Mouse (Mus musculus) hindbrain, embryonic 11.5 days (tissue): ENCODE measurements around the gene 2010111I01Rik. TPM values are rescaled to one million over a fixed set of nuclear protein-coding genes. Genes with fewer than 3 reads are reported as not detected.

Experiments
- ATAC-seq: fragments of 200-750 bp; cut with Nextera tagmentation; 2 replicates; pipeline ENCODE4 v1.8.0; 2017; ENCODE audit warnings: mild to moderate bottlenecking, moderate TSS enrichment, moderate library complexity; ENCODE audit not compliant: low FRiP score
- DNase-seq: peaks from one replicate; pipeline ENCODE4 v3.0.0-alpha.2; 2015; ENCODE audit warnings: low spot score
- H3K27ac ChIP-seq: fragments of 300-500 bp; sonication (generic); 2 replicates; pipeline ENCODE4 v1.5.1; 2014; ENCODE audit warnings: mild to moderate bottlenecking, low read depth, low read length
- H3K27me3 ChIP-seq: fragments of 300-500 bp; sonication (generic); 2 replicates; pipeline ENCODE4 v1.6.1; 2014; ENCODE audit warnings: mild to moderate bottlenecking, low read length, moderate library complexity, mixed read lengths; ENCODE audit not compliant: control insufficient read depth, insufficient read depth
- H3K36me3 ChIP-seq: fragments of 300-500 bp; sonication (generic); 2 replicates; pipeline ENCODE4 v1.6.1; 2014; ENCODE audit warnings: mild to moderate bottlenecking, low read length, moderate library complexity, mixed read lengths; ENCODE audit not compliant: control insufficient read depth, insufficient read depth
- H3K4me1 ChIP-seq: fragments of 300-500 bp; sonication (generic); replicated peaks from 2 replicates; pipeline ENCODE4 v1.6.1; 2014; ENCODE audit warnings: low read length, mixed read lengths; ENCODE audit not compliant: control insufficient read depth, insufficient read depth
- H3K4me2 ChIP-seq: fragments of 300-500 bp; sonication (generic); replicated peaks from 2 replicates; pipeline ENCODE4 v1.6.1; 2014; ENCODE audit warnings: mild to moderate bottlenecking, low read depth, low read length
- H3K4me3 ChIP-seq: fragments of 300-500 bp; sonication (generic); 2 replicates; pipeline ENCODE4 v1.5.1; 2014; ENCODE audit warnings: low read depth, low read length
- H3K9ac ChIP-seq: fragments of 300-500 bp; sonication (generic); 2 replicates; pipeline ENCODE4 v1.6.1; 2014; ENCODE audit warnings: low read depth, low read length
- H3K9me3 ChIP-seq: fragments of 300-500 bp; sonication (generic); 2 replicates; pipeline ENCODE4 v1.6.1; 2016; ENCODE audit warnings: low read length; ENCODE audit not compliant: control insufficient read depth
- WGBS: fragments of 180-500 bp; shearing (Covaris S2); extraction: QIAGEN DNeasy Blood & Tissue Kit; methylation state at CpG from one replicate; pipeline ENCODE4 v1.1.7; 2014; 5-methylcytosine and 5-hydroxymethylcytosine counted together
- polyA plus RNA-seq: library from polyadenylated mRNA; unstranded; fragments of >200 nt; fragmentation: Nextera tagmentation; extraction: Ambion mirVana; gene quantifications from 2 replicates; pipeline ENCODE4 v1.2.1, GENCODE M21; 2014

The 2010111I01Rik gene
- polyA plus RNA-seq, 1 experiment from 2014 or later = 46.2 TPM

GRCm38 (mm10) chr13:63097440-63097930 is 132.8 kb downstream of the 2010111I01Rik start:
- Histone ChIP-seq H3K4me1 (no peaks in the 10 kb centered on the region), H3K27ac (no peak overlapping the region), H3K36me3 (no peaks in the 10 kb centered on the region), H3K4me2 (no peak overlapping the region), H3K9me3 (no peaks in the 10 kb centered on the region), H3K4me3 (no peak overlapping the region), H3K27me3 (no peaks in the 10 kb centered on the region), H3K9ac (no peak overlapping the region)
- ATAC-seq = no peak
- WGBS = 90% methylated on average over 8 of the region's 8 CpGs
- DNase-seq = no peak

GRCm38 (mm10) chr13:63101761-63102160 is 137.1 kb downstream of the 2010111I01Rik start:
- Histone ChIP-seq H3K4me2 (no peak overlapping the region), H3K4me3 (no peak overlapping the region), H3K27ac (no peak overlapping the region), H3K9me3 (no peaks in the 10 kb centered on the region), H3K9ac (no peak overlapping the region), H3K36me3 (no peaks in the 10 kb centered on the region), H3K27me3 (no peaks in the 10 kb centered on the region), H3K4me1 (no peaks in the 10 kb centered on the region)
- DNase-seq (no peak), ATAC-seq (no peak)
- 81% methylated on average over 12 of the region's 12 CpGs for WGBS

DNA sequence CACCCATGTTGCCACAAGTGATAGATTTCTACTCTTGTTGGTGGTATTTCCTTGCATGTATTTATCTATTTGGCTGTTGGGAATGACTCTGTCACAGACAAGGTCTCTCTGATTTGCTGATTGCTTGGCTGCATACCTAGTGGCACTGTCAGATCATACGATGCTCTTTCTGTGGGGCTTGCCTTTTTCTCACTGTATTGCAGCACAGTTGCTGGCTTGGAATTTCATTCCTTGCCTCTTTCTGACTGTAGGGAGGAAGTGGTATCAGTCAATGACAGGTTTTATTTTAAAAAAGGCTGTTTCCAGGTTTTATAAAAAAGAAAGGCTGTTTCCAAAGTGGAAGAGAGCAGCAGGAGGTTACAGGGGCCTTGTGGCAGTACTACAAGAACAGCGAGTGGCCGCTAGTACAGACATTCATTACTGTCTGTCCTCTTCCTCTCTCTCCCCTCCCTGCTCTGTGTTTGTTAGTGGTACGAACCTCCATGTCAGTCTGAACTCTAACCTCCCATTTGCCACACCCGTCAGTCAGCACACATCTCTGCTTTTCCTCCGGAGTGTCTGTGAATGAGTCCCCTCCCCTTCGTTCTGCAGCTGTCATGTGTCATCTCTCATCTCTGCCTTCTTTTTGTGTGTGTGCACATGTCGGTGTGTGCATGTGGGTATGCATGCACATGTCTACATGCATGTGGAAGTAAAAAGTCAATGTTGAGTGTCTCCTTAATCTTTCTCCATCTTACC is 138.3 kb downstream of the 2010111I01Rik start:
- Histone ChIP-seq H3K27ac (no peak overlapping the region), H3K36me3 (no peaks in the 10 kb centered on the region), H3K27me3 (no peaks in the 10 kb centered on the region), H3K9ac (no peak overlapping the region), H3K4me3 (no peak overlapping the region), H3K4me1 (no peaks in the 10 kb centered on the region), H3K9me3 (no peaks in the 10 kb centered on the region), H3K4me2 (no peak overlapping the region)
- 29% methylated on average over 8 of the region's 8 CpGs for WGBS
- peak; percentile 56; the same call in 1 of the 2 replicates for ATAC-seq
- peak; percentile 25 for DNase-seq

- Histone ChIP-seq H3K36me3 (no peaks in the 10 kb centered on the region), H3K27ac (no peak overlapping the region), H3K9ac (no peak overlapping the region), H3K4me1 (no peaks in the 10 kb centered on the region), H3K27me3 (no peaks in the 10 kb centered on the region), H3K9me3 (no peaks in the 10 kb centered on the region), H3K4me3 (no peak overlapping the region), H3K4me2 (no peak overlapping the region)
- no peak for DNase-seq
- no peak for ATAC-seq
- 81% methylated on average over 2 of the region's 2 CpGs for WGBS
Measured at GRCm38 (mm10) chr13:63106574-63106973, 141.9 kb downstream of the 2010111I01Rik start.

- H3K9ac ChIP-seq = no peak overlapping the region
- no peak overlapping the region for H3K4me3 ChIP-seq
- H3K4me1 ChIP-seq = no peaks in the 10 kb centered on the region
- H3K36me3 ChIP-seq = no peaks in the 10 kb centered on the region
- H3K27me3 ChIP-seq = no peaks in the 10 kb centered on the region
- no peak for ATAC-seq
- no peaks in the 10 kb centered on the region for H3K9me3 ChIP-seq
- DNase-seq = no peak
- no peak overlapping the region for H3K4me2 ChIP-seq
- 69% methylated on average over 2 of the region's 2 CpGs for WGBS
- no peak overlapping the region for H3K27ac ChIP-seq
Measured at GRCm38 (mm10) chr13:63108601-63109000, 143.9 kb downstream of the 2010111I01Rik start.

- no peaks in the 10 kb centered on the region for H3K4me1 ChIP-seq
- no peak for DNase-seq
- H3K36me3 ChIP-seq = no peaks in the 10 kb centered on the region
- H3K27ac ChIP-seq = no peak overlapping the region
- H3K4me2 ChIP-seq = no peak overlapping the region
- no peak overlapping the region for H3K9ac ChIP-seq
- no peak for ATAC-seq
- no peaks in the 10 kb centered on the region for H3K9me3 ChIP-seq
- 76% methylated on average over 5 of the region's 5 CpGs for WGBS
- no peaks in the 10 kb centered on the region for H3K27me3 ChIP-seq
- H3K4me3 ChIP-seq = no peak overlapping the region
Measured at GRCm38 (mm10) chr13:63111297-63112042, 146.8 kb downstream of the 2010111I01Rik start.

DNA sequence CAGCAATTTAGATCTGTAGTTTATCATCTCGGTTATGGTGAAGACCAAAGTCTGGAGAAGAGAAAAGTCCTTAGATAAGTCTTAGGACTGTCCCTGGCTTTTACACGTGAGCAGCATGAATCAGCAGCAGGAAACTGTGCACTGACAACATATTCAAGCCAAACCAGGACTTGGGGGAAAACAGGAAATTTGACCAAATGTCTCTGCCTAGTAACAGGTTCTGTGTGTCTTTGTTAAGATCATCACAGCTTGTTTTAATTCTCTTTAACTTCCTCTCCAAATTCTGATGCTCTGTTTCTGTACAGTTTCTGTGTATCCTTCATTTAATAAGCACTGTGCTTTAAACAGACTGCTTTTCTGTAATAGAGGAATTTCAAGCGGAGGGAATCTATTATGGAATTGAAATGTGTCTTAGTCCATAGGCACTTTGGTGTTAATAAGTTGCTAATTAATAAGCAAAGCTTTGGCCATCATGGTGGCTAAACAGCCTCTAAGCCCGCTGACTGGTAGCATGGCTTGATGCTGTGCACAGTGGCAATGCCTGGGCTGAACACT is 147.4 kb downstream of the 2010111I01Rik start:
- no peak for ATAC-seq

DNA sequence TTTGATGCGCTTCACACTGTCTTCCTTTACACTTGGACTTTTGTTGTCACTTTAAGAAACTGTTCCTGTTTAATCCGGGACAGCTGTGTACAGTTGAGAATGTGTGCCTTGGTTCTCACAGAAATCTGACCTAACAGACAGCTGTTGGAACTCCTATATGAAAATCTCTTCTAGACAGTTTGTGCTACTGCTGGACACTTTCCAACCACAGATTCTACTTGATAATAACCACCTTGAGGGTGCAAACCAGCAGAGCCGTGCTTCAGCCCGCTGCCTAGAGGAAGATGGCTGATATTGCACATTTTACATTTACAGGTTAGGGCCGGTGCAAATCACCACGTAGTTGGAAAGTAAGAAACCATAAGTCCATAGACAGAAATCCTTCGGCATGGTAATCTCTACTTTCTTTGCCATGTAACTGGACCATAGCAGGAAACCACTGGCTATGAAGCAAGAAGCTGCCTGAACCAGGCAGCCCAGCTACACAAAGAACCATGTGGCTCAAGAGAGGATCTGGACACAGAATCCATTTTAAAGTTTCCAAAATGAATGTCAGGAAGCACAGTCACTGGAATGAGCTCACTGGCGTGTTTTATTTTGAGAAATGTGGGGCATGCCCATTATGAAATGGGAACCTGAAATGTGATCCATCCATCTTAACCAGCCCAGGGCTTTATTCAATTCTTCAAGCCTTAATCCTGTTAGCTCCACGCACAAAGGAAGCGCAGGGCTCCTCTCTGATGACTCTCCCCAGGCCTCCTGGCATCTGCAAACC is 148.1 kb downstream of the 2010111I01Rik start:
- no peaks in the 10 kb centered on the region for H3K9me3 ChIP-seq
- no peaks in the 10 kb centered on the region for H3K4me1 ChIP-seq
- DNase-seq (peak; percentile 44), ATAC-seq (peak; percentile 59; the same call in 1 of the 2 replicates)
- H3K9ac ChIP-seq = no peak overlapping the region
- H3K4me3 ChIP-seq = no peak overlapping the region
- H3K27me3 ChIP-seq = no peaks in the 10 kb centered on the region
- WGBS = 60% methylated on average over 10 of the region's 10 CpGs
- no peaks in the 10 kb centered on the region for H3K36me3 ChIP-seq
- peak overlapping the region; percentile 37; the same call in 1 of the 2 replicates for H3K27ac ChIP-seq
- no peak overlapping the region for H3K4me2 ChIP-seq

More for the DNA sequence above, 147.4 kb downstream of the 2010111I01Rik start:
- WGBS = 79% methylated on average over 4 of the region's 4 CpGs
- no peak for DNase-seq
- H3K9me3 ChIP-seq = no peaks in the 10 kb centered on the region
- H3K36me3 ChIP-seq = no peaks in the 10 kb centered on the region
- H3K27me3 ChIP-seq = no peaks in the 10 kb centered on the region
- H3K27ac ChIP-seq = peak overlapping the region; percentile 37; the same call in 1 of the 2 replicates
- no peaks in the 10 kb centered on the region for H3K4me1 ChIP-seq
- no peak overlapping the region for H3K9ac ChIP-seq
- H3K4me2 ChIP-seq = no peak overlapping the region
- no peak overlapping the region for H3K4me3 ChIP-seq
